Mouse (Mus musculus): ENCODE results near the gene Gbp5.
A peak's percentile ranks its signal among the peaks of the same experiment; 100 is the strongest.

Gbp5 gene

DNA sequence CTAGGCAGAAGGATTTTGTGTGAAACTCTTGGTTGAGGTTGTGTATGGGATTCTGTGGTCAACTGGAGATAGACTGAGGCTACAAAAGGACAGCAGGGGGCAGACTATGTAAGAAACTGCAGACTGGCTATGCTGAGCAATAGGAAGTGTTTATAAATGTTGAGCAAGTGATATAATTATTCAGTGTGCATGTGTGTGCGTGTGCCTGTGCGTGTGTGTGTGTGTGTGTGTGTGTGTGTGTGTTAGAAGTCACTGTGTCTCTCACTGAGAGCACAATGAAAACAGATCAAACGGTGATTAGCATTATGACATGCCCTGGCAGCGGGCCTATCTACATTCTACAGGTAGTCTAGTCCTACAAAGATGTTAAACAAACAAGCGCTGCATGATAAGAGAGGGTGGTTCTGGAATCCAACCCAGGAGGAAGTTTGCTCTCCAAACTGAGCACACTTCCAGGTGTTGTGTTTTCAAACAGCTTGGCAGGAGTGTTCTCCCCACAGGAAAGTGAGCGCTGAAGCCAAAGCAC lies at the start of gene Gbp5:
Gene Gbp5 (plus strand): TSS at position 443 of the 526 bp plus-strand sequence.
- peak in 1 of 2 experiments; percentile 54 for DNase-seq (ENCODE audit: low spot score in 2 of 2)

DNA sequence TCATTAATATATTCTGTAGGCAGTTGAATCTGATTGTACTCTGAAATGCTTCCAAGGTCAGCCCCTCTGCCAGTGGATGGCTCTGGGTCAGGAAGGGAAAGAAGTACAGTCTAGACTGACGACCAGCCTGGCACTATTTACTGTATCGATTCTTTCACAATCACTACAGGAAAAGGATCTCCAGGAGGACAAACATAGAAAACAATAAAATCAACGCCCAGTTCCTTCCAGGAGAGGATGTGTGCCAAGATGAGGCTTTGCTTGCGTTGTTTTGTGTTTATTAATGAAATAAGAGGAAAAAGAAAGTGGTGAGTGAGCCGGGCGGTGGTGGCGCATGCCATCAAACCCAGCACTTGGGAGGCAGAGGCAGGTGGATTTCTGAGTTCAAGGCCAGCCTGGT lies 39.6 kb upstream of the Gbp5 start:
- no peak for DNase-seq (ENCODE audit: low spot score in 2 of 2)

DNA sequence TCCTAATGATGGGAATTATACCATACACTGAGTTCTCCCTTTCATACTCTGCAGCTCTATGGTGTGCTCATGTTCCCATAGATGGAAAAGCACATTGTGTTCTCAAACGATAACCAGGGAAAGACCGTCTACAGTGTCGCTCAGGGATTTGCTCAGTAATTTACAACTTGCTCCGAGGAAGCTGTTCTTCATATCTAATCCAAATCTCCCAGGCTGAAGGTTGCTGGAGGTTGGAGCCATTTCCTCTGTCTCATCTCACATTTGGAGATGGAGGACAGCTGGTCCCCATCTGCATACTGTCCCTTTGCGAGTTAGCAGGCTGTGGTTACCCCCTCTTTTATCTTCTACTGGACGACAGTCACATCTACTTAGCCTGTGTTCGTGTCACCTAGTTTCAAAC lies 34.5 kb upstream of the Gbp5 start:
- no peak for DNase-seq (ENCODE audit: low spot score in 2 of 2)

DNA sequence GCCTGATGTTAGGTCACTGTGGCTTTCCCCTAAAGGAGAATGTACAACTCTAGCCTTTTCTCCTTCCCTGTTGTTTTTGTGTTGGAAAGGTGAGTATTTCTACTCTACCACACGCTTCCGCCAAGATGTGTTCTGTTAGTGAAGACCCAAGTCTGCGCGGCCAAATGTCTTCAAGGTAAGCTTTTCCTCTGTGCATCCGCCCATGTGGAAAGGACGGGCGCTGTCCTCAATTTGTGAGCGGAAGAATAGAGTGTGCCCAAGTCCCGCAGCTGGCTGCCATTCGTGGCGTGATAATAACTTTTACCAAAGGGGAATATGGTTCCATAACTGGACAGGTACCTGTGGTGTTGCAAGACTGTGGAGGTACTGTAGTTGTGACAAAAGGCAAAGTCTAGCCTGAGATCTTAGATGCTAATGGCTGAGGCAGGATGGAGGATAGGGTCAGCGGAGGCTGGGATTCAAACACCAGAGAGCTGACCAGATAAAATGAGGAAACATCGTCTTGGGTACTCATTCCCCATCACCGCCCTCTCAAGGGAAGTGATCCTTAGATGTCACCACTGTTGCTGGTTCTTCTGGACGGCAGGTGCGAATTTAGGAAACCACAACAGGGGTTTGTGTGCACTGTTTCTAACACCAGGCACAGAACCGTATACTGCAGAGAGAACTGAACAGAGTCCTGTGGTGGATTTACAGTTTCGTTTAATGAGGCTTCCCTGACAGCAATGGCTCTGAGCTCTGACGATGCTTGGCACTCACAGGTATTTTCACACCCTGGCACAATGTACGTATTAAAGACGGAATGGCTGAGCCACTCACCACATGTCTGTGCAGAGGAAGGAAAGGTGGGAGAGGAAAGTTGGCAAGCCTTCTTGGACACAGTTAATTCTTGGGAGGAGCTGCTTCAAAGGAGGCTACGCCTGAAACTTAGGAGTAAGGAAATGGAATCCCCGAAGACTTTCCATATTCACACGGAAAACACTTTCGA lies 30.7 kb upstream of the Gbp5 start:
- no peak for DNase-seq (ENCODE audit: low spot score in 2 of 2)

DNA sequence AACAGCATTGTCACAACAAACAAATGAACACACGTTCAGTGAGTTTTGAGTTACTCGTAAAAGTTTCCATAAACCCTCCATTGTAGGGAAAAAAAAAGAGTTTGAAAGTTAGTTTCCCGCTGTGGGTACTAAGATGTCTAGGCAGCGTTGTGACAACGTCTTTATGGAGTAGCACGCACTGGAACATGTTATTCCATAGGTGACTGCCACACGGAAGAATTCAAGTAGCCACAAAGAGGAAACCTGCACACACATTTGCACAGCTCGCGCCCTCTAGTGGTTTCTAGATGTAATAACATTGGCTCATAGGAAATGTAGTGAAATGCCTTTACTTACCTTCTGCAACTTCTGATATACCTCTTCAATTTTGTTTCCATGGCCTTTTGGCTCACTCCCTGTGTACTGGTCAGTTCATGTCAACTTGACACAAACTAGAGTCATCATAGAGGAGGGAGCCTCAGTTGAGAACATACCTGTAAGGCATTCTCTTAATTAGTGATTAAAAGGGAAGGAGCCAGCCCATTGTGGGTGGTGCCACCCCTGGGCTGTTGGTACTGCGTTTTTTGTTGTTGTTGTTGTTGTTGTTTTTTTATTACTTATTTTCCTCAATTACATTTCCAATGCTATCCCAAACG lies 19.3 kb upstream of the Gbp5 start:
- peak in 1 of 2 experiments; percentile 6 for DNase-seq (ENCODE audit: low spot score in 2 of 2)

DNA sequence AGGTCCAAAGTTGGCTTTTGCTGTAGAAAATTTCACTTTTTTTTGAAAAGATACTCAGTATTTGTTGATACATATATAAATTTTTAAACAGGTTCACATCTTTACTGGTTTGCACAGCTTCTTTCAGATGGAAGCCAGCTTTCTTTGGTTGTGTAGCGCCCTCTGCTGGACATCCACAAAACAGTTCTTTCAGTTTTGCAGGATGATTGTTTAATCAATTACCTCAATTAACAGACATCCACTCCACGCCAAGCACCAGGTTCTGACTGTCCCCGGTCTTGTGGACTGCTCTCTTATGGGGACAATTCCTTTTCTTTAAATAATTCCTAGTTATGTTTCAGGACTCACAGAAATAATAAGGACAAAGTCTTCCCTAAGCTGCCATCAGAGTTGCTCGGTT lies 17.9 kb upstream of the Gbp5 start:
- DNase-seq (ENCODE audit: low spot score in 2 of 2) = peak in 1 of 2 experiments; percentile 67

DNA sequence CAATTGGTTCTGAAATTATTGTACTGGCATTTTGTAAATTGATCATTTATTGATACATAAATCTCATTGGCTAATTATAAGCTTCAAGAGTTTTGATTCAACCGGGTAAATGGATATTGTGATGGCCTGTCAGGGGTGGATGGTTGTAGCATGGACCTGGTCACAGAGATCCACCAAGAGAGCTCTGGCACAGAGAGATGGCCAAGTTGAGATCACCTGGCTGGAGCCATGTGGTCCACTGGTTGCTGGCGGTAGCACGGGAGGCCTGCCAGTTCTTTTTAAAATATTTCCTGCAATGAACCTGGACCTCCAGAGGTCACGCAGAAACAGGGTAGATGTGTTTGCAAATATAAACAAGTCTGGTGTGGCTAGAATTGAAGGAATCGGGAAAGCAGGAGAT lies 15.9 kb upstream of the Gbp5 start:
- DNase-seq (ENCODE audit: low spot score in 2 of 2) = no peak

DNA sequence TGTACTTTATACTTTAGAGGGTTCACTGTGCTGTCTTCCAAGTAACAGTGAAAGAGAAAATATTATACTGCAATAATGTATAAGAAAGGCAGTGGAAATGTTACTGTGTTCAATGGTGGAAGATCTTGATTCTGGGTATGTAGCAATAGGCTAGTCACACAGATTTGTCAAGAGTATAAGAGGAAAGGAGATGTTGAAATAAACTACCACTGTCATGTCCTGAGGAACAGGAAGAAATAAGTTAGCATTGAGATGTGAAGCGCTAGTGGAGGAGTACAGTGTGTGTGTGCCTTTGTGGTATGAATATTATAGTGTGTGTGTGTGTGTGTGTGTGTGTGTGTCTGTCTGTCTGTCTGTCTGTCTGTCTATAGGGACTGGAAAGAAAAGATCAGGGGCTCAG lies 15.4 kb upstream of the Gbp5 start:
- no peak for DNase-seq (ENCODE audit: low spot score in 2 of 2)

DNA sequence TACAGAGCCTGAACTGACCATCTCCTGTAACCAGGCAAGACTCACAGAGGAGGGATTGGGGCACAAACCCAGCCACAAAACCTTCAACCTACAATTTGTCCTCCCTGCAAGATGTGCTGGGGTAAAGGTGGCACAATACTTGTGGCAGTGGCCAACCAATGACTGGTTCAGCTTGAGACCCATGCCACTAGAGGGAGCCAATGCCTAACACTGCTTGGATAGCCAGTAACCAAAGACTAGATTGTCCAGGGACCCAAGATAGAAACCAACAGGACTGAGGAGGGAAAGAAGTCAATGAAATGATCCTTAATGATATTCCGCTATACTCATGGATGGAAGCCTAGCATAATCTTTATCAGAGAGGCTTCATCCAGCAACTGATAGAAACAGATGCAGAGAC lies 3.3 kb upstream of the Gbp5 start:
- peak in 1 of 2 experiments; percentile 69 for DNase-seq (ENCODE audit: low spot score in 2 of 2)

DNA sequence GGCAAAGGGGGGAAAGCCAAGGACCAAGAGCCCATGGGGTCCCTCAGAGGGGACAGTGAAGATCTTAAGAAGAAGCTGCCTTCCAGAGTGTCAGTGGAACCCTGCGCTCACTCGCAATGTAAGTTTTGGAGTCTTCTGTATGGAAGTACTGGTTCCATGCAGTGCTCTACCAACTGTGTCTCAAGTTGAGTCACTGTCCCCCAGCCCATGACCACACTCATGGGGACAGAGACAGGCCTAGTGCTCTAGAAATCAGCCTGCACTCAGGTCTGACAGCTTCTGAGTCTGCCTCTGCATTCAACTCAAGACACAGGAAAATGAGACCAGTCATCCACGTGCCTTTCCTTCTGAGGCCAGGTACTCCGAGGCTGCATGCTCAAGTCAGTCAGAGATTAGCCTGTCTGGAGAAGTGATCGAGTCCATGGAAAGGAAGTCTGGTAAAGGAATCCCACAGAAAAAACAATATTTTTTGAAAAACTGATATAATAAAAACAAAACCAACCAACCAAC lies 1.4 kb downstream of the Gbp5 start:
- DNase-seq (ENCODE audit: low spot score in 2 of 2) = no peak

DNA sequence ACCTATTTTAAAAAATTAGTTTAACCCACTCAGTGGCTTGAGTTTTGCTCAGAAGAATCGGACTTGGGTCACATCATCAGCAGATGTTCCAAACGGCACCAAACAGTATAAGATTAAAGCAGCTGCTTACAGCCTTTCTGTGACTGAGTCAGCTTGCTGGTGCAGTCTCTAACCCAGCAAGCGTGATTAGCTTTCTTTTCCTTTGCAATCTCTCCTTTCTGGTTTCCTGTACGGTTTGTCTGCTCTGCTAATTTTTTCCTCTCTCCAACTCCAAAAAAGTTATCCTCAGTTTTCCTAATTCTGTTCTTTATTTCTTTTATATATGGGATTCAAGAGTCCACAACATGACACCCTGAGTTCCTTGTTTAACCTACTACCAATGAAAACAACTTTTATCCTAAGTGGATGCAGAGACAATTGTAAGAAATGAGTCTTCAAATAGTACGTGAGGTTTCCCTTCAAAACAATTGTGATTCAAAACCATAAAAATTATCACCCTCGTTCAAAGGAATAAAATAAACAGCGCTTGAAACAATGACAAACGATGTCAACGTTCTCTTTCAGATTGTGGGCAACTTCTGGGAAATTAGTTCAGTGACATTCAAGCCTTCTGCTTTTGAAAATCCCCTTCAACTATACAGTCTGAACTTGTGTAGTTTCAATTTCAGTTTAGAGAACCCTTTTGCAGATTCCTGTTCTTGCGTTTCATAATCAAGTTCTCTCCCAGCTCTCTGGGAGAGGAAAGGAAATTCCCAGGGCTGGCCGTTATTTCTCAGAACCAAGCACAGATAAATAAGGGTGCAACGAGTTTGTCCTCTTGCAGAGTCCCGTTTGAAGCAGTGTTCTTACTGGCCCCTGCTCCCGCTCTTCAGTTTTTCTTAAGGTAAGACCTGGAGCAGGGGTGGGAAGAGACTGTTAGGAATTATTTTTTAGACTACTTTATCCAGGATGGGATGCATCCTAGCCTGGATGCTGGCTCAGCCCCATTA lies 2.6 kb downstream of the Gbp5 start:
- no peak for DNase-seq (ENCODE audit: low spot score in 2 of 2)

DNA sequence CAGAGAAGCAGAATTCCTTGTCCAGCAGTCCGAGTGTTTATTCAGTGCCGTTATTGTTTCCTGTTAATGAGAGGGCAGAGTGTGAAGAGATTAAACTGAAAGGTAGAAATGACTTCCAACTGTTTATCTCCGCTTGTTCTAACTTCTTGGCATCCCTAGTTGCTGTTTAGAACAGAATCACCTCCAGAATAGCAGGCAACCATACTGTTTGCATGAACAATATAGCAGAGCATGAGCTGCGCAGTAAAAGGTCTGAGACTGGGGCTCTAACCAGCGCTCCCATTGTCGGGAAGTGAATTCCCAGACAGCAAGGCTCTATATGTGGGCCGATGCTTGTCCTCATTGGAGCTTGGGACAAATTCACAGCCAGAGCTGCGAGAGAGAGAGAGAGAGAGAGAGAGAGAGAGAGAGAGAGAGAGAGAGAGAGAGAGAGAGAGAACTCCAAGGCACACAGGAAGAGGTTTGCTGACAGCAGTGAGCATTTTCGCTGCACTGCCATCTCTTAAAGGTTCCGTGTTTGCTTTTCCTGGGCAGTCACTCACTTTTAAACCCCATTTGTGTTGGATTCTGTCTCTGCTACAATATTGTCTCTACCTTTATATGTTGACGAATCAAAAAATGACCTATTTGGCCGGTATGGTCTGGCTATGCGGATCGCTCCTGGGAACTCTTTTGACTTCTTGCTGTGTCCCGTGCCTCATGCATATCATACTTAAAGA lies 3.5 kb downstream of the Gbp5 start:
- DNase-seq (ENCODE audit: low spot score in 2 of 2) = no peak

DNA sequence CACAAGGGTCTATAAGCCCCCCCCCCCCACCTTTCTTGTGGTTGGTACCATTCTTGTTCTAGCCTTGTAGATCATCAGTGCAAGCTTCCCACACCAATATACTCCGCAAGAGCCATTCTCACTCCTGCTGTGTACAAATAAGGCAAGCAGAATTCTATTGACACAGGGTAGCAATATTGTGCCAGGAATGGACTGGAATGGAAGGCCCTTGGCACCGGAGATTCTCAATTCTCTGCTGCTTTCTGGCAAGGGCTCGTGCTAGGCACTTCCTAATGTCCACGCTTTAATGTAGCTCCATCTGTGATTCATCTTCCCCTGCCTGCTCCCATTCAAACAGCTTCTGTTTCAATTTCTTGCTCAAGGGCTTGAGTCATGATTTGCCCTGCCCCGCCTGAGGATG lies 5.2 kb downstream of the Gbp5 start:
- DNase-seq (ENCODE audit: low spot score in 2 of 2) = no peak

DNA sequence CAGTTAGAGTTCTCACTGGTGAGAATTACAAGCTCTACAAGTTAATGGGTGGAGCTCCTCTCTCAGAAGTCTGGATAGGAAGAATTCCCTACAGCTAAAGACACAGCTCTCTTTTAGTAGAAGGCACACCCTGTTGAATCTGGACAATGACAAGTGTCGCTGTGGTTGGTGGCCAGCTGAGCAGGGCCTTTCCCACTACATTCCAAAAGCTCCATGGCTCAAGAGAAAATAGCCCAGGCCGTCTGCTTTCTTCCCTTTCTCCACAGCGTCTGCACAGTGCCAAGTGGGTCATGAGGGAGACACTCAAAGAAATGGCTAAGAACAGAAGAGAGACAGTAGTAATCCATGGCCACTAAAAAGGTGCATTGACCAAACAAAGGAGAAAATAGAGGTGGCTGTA lies 34.3 kb downstream of the Gbp5 start:
- no peak for DNase-seq (ENCODE audit: low spot score in 2 of 2)

DNA sequence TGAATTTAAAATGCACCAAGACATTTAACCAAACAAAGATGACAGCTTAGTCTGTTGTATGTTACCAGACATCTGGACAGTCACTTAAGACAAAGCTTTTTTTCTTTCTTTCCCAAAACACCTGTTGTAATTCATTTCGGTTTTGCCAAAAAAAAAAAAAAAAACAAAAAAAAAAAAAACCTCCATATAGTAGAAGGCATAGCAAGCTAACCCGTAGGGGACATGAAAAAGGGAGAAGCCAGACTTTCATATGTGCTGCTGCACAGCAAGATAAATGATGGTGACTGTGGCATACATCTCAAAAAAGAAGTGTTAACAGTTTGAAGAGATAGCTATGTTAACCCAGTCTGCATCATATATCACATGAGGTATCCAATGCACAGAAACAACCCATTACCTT lies 35.8 kb downstream of the Gbp5 start:
- DNase-seq (ENCODE audit: low spot score in 2 of 2) = no peak

DNA sequence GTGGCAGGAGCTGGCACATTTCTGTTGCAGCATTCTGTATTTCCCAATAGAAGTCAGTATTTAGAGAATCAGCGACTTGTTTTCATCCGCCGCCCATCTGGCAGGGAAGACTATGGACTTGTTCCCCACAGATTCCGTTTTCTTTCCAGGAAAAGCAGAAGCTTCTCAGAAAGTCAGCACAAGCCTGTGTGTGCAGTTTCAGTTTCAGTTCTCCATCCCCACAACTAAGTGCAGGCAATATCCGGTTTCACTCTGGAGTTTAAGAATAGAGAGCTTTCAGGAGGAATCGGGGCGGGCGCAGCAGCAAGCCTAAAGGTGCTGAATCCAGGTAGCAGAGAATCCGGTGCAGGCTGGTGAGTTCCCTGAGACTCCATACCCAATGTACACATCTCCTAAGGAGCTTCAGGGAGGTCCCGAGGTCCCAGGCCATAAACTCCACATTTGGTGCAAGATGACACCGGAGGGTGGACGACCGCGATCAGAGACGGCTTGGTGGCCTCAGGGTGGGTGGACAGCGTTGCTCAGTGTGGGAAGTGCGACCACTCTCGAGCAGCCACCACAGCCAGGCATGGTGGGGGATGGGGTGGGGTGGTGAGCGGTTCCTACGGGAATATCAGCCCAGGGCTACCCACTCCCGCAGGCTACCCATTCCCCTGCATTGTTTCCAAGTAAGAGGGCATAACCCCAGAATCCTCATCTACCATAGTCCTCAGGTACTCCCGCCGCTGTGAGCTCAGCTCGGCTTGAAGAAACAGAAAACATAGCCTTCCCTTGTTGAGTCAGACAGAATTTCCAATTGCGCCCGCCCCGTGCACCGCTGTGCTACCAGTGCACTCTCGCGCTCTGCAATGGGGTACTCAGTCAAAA lies 36.5 kb downstream of the Gbp5 start, which contains the start of gene Gbp7:
Gene Gbp7 (plus strand): TSS at position 256 of the 867 bp plus-strand sequence.
- DNase-seq (ENCODE audit: low spot score in 2 of 2) = peak in 1 of 2 experiments; percentile 42

DNA sequence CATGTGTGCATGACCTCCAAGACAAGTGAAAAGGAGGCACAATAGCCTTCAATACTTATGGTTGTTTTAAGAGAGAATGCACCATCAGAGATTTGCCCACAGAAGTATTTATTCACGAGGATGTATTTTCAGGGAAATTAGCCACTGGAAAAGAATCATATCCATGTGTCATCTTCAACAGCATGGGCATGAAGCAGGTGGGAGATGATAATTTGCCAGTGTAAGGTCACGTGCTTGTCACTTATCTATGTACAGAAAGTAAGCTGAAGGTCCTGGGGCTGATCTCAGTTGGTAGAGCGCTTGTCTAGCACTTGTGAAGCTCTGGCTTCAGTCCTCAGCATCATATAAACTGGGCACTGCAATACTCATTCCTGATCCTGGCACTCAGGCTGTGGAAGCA lies 37.8 kb downstream of the Gbp5 start:
- no peak for DNase-seq (ENCODE audit: low spot score in 2 of 2)

DNA sequence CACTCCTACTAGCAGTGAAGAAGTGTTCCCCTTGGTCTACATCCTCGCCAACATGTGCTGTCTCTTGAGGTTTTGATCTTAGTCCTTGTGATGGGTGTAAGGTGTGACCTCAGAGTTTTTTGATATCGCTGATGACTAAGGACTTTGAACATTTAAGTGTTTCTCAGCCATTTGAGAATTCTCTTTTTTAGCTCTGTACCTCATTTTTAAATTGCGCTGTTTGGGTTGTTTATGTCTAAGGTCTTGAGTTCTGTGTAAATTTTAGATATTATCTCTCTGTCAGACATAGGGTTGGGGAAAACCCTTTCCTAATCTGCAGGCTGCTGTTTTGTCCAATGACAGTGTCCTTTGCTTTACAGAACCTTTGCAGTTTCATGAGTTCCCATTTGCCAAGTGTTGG lies 39.4 kb downstream of the Gbp5 start:
- no peak for DNase-seq (ENCODE audit: low spot score in 2 of 2)

DNA sequence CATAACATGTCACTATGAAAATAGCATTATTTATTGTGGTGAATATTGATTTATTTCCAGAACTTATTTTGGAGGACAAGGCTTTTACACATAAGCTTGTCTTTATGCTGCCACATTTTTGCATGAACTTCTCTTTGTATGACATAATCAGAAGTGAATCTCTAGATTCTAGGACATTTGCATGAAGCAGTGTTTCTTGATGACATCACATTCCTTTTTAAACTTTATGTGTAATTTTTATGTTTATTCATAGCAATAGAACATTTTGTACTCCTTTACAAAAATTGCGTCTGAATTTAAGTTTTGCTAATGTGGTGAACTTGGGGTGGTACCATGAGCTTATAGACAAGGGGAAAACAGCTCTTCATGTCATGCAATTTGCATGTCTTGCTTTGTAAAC lies 41.9 kb downstream of the Gbp5 start:
- DNase-seq (ENCODE audit: low spot score in 2 of 2) = no peak

DNA sequence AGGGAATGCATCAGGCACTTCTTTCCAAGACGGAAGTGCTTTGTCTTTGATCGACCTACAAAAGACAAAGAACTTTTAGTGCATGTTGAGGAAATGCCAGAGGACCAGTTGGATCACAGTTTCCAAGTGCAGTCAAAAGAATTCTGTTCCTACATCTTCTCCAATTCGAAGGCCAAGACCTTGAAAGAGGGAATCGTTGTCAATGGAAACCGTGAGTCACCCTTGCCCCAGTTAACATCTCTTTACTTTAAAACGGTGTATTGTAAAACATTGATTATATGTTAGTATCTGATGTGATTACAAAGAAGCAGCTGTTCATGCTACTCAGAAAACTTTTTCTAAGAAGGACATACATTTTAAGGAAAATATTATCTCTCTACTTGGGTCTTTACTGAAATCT lies 47.6 kb downstream of the Gbp5 start:
- DNase-seq (ENCODE audit: low spot score in 2 of 2) = no peak

Data from left cerebral cortex, adult 9 months (tissue).